Mouse (Mus musculus) liver, embryonic 13.5 days (tissue): Measurements from ENCODE around the gene Clstn2. TPM values are rescaled to one million over a fixed set of nuclear protein-coding genes. Genes with fewer than 3 reads are reported as not detected.

Source experiments
- ATAC-seq: fragments of 200-750 bp; cut with Nextera tagmentation; 2 replicates; pipeline ENCODE4 v1.8.0; 2017; ENCODE audit warnings: low read depth, mild to moderate bottlenecking, moderate number of reproducible peaks, moderate library complexity
- DNase-seq: peaks from one replicate; pipeline ENCODE4 v3.0.0; 2022
- H3K27ac ChIP-seq: fragments of 300-500 bp; sonication (generic); 2 replicates; pipeline ENCODE4 v1.5.1; 2015; ENCODE audit warnings: moderate library complexity, mild to moderate bottlenecking, inconsistent platforms
- H3K27me3 ChIP-seq: fragments of 300-500 bp; sonication (generic); 2 replicates; pipeline ENCODE4 v1.6.1; 2015; ENCODE audit warnings: mild to moderate bottlenecking, inconsistent platforms
- H3K36me3 ChIP-seq: fragments of 300-500 bp; sonication (generic); 2 replicates; pipeline ENCODE4 v1.6.1; 2015; ENCODE audit warnings: mild to moderate bottlenecking, inconsistent platforms
- H3K4me1 ChIP-seq: fragments of 300-500 bp; sonication (generic); replicated peaks from 2 replicates; pipeline ENCODE4 v1.6.1; 2015; ENCODE audit warnings: inconsistent platforms
- H3K4me2 ChIP-seq: fragments of 300-500 bp; sonication (generic); 2 replicates; pipeline ENCODE4 v1.6.1; 2015; ENCODE audit warnings: inconsistent platforms, mild to moderate bottlenecking, moderate library complexity
- H3K4me3 ChIP-seq: fragments of 300-500 bp; sonication (generic); replicated peaks from 2 replicates; pipeline ENCODE4 v1.5.1; 2015; ENCODE audit warnings: mild to moderate bottlenecking, inconsistent platforms
- H3K9ac ChIP-seq: fragments of 300-500 bp; sonication (generic); 2 replicates; pipeline ENCODE4 v1.6.1; 2015; ENCODE audit warnings: mild to moderate bottlenecking, inconsistent platforms
- H3K9me3 ChIP-seq: fragments of 300-500 bp; sonication (generic); replicated peaks from 2 replicates; pipeline ENCODE4 v1.6.1; 2016; ENCODE audit warnings: inconsistent platforms
- WGBS: fragments of 180-500 bp; shearing (Covaris S2); methylation state at CpG from one replicate; pipeline ENCODE4 v1.1.7; 2015; ENCODE audit not compliant: insufficient replicate concordance; 5-methylcytosine and 5-hydroxymethylcytosine counted together
- polyA plus RNA-seq: library from polyadenylated mRNA; unstranded; fragments of >200 nt; fragmentation: Nextera tagmentation; extraction: Ambion mirVana; gene quantifications from 2 replicates; pipeline ENCODE4 v1.2.1, GENCODE M21; 2015

Clstn2 gene
- polyA plus RNA-seq, 1 experiment from 2014 or later, result 0.12 TPM

DNA sequence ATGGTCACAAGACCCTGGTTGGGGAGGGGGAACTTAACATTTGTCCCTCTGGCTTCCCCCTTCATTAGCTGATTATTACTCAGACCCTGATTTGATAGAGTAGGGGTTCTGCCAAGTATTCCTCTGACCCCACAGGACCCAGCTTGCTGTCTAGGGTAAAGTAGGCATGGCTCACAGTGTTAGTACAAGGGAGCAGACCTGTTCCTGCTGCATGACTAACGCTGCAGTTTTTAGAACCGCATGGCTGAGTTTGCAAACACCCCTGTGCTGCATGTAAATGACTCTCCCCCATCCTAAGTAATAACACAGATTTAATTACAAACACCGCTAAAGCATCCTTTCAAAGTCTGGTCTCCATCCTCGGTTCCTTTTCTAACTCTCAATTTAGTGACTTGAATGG lies 531.6 kb downstream of the Clstn2 start:
- Histone ChIP-seq H3K9me3 (no peaks in the 10 kb centered on the region), H3K36me3 (no peaks in the 10 kb centered on the region), H3K4me3 (no peak overlapping the region), H3K4me2 (no peak overlapping the region), H3K4me1 (no peaks in the 10 kb centered on the region), H3K27me3 (no peaks in the 10 kb centered on the region), H3K9ac (no peak overlapping the region), H3K27ac (no peak overlapping the region)
- ATAC-seq, result no peak
- DNase-seq, result no peak
- WGBS, result 54% methylated on average over 4 of the region's 4 CpGs

- no peaks in the 10 kb centered on the region for H3K9me3 ChIP-seq
- ATAC-seq (no peak), DNase-seq (no peak)
- WGBS, result 88% methylated on average over 6 of the region's 6 CpGs
- no peak overlapping the region for H3K27ac ChIP-seq
- H3K9ac ChIP-seq, result no peak overlapping the region
- no peaks in the 10 kb centered on the region for H3K36me3 ChIP-seq
- H3K4me2 ChIP-seq, result no peak overlapping the region
- H3K27me3 ChIP-seq, result no peaks in the 10 kb centered on the region
- H3K4me3 ChIP-seq, result no peak overlapping the region
- no peaks in the 10 kb centered on the region for H3K4me1 ChIP-seq
Observed at GRCm38 (mm10) chr9:97495056-97495455, 537.9 kb downstream of the Clstn2 start.

- no peak for DNase-seq
- 69% methylated on average over 2 of the region's 2 CpGs for WGBS
- H3K36me3 ChIP-seq, result no peaks in the 10 kb centered on the region
- H3K4me3 ChIP-seq, result no peak overlapping the region
- no peak overlapping the region for H3K9ac ChIP-seq
- H3K9me3 ChIP-seq, result no peaks in the 10 kb centered on the region
- ATAC-seq, result no peak
- no peaks in the 10 kb centered on the region for H3K27me3 ChIP-seq
- no peaks in the 10 kb centered on the region for H3K4me1 ChIP-seq
- no peak overlapping the region for H3K4me2 ChIP-seq
- H3K27ac ChIP-seq, result no peak overlapping the region
Observed at GRCm38 (mm10) chr9:97491626-97492025, 541.4 kb downstream of the Clstn2 start.

DNA sequence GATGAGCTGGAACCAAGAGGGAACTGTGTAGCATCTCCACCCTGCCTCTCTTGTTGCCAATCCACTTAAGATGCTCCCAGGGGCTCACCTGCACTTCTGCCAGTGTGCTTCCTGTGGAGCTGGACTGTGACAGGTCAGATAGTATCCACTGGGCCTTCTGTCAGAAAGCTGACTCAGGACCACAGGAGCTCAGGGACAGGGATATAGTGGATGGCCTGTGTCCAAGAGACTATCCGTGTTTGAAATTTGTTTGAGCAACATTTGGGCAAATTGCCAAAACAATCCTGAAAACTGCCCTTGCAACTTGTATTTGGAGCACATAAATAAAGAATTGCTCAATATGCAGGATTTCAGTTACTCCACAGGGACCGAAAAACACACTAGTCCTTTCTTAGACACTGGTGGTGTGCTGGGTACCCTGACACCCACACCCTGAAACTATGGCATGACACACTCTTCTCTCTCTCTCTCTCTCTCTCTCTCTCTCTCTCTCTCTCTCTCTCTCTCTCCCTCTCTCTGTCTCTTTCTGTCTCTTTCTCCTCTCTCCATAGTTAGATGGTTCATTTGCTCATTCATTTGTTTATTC lies 542.3 kb downstream of the Clstn2 start:
- no peaks in the 10 kb centered on the region for H3K9me3 ChIP-seq

DNA sequence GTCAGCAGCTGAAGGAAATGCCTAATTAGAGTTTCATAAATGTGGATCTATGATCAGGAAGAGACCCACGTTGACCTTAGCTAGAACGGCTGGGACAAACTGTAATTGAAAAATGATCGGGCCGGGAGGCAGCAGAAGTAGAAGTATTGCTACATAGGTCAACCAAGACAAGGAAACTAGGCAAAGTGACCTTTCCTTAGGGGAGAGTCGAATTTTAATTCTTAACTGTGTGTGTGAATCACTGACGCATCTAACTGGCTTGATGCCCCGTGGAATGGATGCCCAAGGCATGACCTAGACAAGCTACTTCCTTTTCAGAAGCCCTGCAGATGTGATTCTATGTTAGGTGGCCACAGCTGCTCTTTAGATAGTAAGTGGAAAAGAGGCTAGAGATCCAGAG lies 546.2 kb downstream of the Clstn2 start:
- no peak for ATAC-seq
- H3K4me2 ChIP-seq, result no peak overlapping the region
- H3K4me1 ChIP-seq, result no peaks in the 10 kb centered on the region
- no peak overlapping the region for H3K9ac ChIP-seq
- DNase-seq, result no peak
- no peaks in the 10 kb centered on the region for H3K27me3 ChIP-seq
- 61% methylated on average over 7 of the region's 7 CpGs for WGBS
- no peaks in the 10 kb centered on the region for H3K36me3 ChIP-seq
- no peak overlapping the region for H3K4me3 ChIP-seq
- no peak overlapping the region for H3K27ac ChIP-seq
- H3K9me3 ChIP-seq, result no peaks in the 10 kb centered on the region

More for the DNA sequence above, 542.3 kb downstream of the Clstn2 start:
- Histone ChIP-seq H3K4me1 (no peaks in the 10 kb centered on the region), H3K9ac (no peak overlapping the region), H3K4me3 (no peak overlapping the region), H3K4me2 (no peak overlapping the region), H3K36me3 (no peaks in the 10 kb centered on the region), H3K27ac (no peak overlapping the region), H3K27me3 (no peaks in the 10 kb centered on the region)
- ATAC-seq, result no peak; the same call in 1 of the 2 replicates
- WGBS, result 50% methylated on average over 2 of the region's 2 CpGs
- no peak for DNase-seq

- Histone ChIP-seq H3K4me3 (no peak overlapping the region), H3K9me3 (no peaks in the 10 kb centered on the region), H3K4me1 (no peaks in the 10 kb centered on the region), H3K4me2 (no peak overlapping the region), H3K27ac (no peak overlapping the region), H3K27me3 (no peaks in the 10 kb centered on the region), H3K36me3 (no peaks in the 10 kb centered on the region), H3K9ac (no peak overlapping the region)
- DNase-seq (no peak), ATAC-seq (no peak)
- 41% methylated on average over 1 of the region's 1 CpGs for WGBS
Observed at GRCm38 (mm10) chr9:97481187-97481586, 551.8 kb downstream of the Clstn2 start.

DNA sequence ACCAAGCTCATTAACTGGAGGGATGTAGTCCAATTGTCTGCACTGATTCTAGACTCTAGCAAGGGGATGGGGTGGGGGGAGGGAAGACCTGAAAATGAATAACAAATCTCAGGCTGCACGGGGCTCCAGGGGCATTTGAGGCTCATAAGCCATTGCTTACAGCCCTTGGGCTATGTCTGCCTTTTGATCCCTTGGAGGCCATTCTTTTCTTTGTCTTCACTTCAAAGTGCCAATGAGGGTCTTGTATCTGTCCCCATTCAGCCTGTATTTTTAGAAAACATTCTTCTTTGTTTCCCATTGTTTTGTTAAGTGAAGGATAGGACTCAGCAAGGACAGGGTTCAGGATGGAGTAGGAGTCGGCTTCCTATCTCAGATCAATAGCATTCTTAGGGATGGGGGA lies 556.0 kb downstream of the Clstn2 start:
- Histone ChIP-seq H3K4me3 (no peak overlapping the region), H3K4me2 (no peak overlapping the region), H3K4me1 (no peaks in the 10 kb centered on the region), H3K27me3 (no peaks in the 10 kb centered on the region), H3K27ac (no peak overlapping the region), H3K36me3 (no peaks in the 10 kb centered on the region), H3K9ac (no peak overlapping the region), H3K9me3 (no peaks in the 10 kb centered on the region)
- ATAC-seq (no peak), DNase-seq (no peak)
- WGBS, result 43% methylated on average over 2 of the region's 2 CpGs

DNA sequence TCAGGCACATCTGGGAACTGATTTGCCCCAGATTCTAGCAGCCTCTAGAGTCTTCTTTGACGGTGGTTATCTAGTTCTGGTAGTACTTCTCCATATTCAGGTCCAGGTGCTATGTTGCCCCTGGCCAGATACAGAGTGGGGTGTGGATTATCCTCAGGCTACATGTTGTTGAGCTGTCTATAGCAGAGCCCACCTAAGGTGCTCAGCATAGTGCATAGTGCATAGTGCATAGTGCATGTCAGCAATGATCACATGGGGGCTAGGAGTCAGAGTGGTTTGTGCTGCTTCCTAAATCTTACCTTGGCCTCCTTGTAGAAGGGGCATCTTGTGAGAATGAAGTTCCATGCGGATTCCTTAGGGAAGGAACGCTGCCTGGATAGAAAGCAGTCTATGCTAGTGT lies 556.5 kb downstream of the Clstn2 start:
- H3K27ac ChIP-seq, result no peak overlapping the region
- H3K4me2 ChIP-seq, result no peak overlapping the region
- DNase-seq, result no peak
- no peaks in the 10 kb centered on the region for H3K27me3 ChIP-seq
- H3K4me3 ChIP-seq, result no peak overlapping the region
- H3K9me3 ChIP-seq, result no peaks in the 10 kb centered on the region
- H3K36me3 ChIP-seq, result no peaks in the 10 kb centered on the region
- 67% methylated on average over 3 of the region's 3 CpGs for WGBS
- no peak for ATAC-seq
- no peak overlapping the region for H3K9ac ChIP-seq
- no peaks in the 10 kb centered on the region for H3K4me1 ChIP-seq

GRCm38 (mm10) chr9:97474896-97475295 lies 558.1 kb downstream of the Clstn2 start:
- DNase-seq, result no peak
- H3K36me3 ChIP-seq, result no peaks in the 10 kb centered on the region
- 78% methylated on average over 6 of the region's 6 CpGs for WGBS
- no peaks in the 10 kb centered on the region for H3K4me1 ChIP-seq
- no peak overlapping the region for H3K27ac ChIP-seq
- no peak for ATAC-seq
- H3K4me2 ChIP-seq, result no peak overlapping the region
- no peaks in the 10 kb centered on the region for H3K27me3 ChIP-seq
- no peaks in the 10 kb centered on the region for H3K9me3 ChIP-seq
- no peak overlapping the region for H3K4me3 ChIP-seq
- H3K9ac ChIP-seq, result no peak overlapping the region

DNA sequence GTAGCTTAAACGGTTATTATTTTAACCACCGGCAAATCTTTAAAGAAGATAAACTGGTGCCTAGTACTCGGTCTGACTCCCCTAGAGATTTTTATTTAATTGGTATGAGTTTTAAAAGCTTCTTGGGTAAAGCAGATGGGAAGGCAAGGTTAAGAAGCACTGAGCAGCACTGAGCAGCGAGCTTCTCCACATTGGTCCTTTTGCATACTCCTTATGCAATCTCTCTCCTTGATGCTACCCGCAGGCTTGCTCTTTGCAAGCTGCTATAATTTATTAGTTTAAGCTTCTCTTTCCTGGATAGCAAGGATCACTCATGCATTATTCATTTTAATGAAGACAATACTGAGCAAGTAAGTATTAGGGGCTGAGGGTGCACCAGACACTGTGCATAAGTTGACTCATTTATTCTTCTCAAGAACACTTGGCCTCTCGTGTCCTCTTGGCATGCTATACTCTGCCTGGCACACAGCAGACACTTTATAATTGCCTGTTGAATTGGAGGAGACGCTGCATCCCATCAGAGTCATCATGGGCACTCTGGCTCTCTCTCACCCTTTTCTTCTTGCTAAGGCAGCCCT lies 561.9 kb downstream of the Clstn2 start:
- Histone ChIP-seq H3K9me3 (no peaks in the 10 kb centered on the region), H3K4me2 (no peak overlapping the region), H3K9ac (no peak overlapping the region), H3K4me3 (no peak overlapping the region), H3K27ac (no peak overlapping the region), H3K36me3 (no peaks in the 10 kb centered on the region), H3K4me1 (no peaks in the 10 kb centered on the region), H3K27me3 (no peaks in the 10 kb centered on the region)
- no peak for ATAC-seq
- no peak for DNase-seq
- 65% methylated on average over 7 of the region's 7 CpGs for WGBS

GRCm38 (mm10) chr9:97460452-97460851 lies 572.5 kb downstream of the Clstn2 start:
- Histone ChIP-seq H3K36me3 (no peaks in the 10 kb centered on the region), H3K9me3 (no peaks in the 10 kb centered on the region), H3K4me2 (no peak overlapping the region), H3K27ac (no peak overlapping the region), H3K27me3 (no peaks in the 10 kb centered on the region), H3K4me1 (no peaks in the 10 kb centered on the region), H3K4me3 (no peak overlapping the region), H3K9ac (no peak overlapping the region)
- DNase-seq (no peak), ATAC-seq (no peak)
- 53% methylated on average over 6 of the region's 6 CpGs for WGBS

GRCm38 (mm10) chr9:97459745-97460144 lies 573.2 kb downstream of the Clstn2 start:
- no peaks in the 10 kb centered on the region for H3K36me3 ChIP-seq
- H3K27me3 ChIP-seq, result no peaks in the 10 kb centered on the region
- no peak overlapping the region for H3K4me3 ChIP-seq
- no peaks in the 10 kb centered on the region for H3K4me1 ChIP-seq
- WGBS, result 59% methylated on average over 4 of the region's 4 CpGs
- no peak overlapping the region for H3K9ac ChIP-seq
- ATAC-seq (no peak), DNase-seq (no peak)
- no peaks in the 10 kb centered on the region for H3K9me3 ChIP-seq
- H3K4me2 ChIP-seq, result no peak overlapping the region
- no peak overlapping the region for H3K27ac ChIP-seq
